Mouse (Mus musculus): ENCODE results near the gene Dgkd.

The Dgkd gene

DNA sequence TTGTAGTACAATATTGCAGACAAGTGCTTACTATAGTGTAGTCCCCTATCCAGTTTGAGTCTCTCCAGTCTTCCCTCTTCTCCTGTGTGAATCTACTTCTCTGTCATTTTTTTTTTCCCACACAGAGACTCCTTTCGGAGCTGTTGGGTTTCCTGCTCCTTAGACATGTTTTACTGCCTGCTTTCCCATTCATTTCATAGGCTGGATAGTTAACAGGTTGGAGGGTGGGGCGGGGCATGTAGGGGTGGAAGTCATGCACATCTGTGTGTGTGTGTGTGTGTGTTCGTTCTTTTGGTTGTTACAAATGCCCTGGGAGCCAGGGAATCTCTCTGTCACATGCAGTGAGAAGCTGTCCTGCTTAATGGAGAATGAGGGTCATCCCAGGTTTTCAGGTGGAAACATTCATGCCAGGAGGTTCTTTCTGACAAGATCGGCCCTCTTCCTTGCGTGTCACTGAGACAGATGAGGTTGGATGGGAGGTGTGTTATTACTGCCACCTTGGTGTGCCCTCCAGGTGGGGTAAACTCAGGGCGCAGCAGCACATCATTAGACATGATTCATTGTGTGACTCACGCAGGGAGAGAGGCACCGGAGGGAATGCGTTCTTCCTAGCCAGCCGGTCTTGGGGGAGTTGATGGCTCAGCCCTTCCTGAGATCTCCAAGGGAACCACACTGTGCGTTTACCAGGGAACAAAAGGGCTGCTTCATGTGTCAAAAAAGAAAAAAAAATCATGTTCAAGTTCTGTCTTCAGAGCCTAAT is 4.7 kb upstream of the Dgkd start:
- DNase-seq (ENCODE audit: low spot score in 2 of 2) = peak; percentile 46 to 65

DNA sequence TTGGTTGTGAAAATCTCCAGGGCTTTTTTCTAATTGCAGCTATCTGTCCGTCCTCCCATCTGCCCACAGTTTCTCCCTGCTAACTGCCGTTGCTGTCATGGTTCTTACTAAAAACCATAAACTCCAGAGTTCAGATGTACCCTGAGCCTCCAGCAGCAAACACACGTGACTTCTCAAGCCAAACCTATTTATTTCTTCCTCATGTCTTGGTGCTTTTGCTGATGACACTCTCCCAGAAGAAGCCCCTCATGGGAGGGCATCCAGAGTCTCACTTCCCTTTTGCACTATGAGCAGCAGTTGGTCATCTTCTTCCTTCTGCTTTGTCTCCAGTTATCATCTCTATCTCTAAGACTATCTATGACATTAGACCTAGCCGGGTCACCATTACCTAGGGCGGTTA is 3.8 kb upstream of the Dgkd start:
- no peak for DNase-seq (ENCODE audit: low spot score in 2 of 2)

GRCm38 (mm10) chr1:87851344-87851743 is 1.7 kb upstream of the Dgkd start:
- no peak for DNase-seq (ENCODE audit: low spot score in 2 of 2)

GRCm38 (mm10) chr1:87852081-87852790 is 851 bp upstream of the Dgkd start:
- DNase-seq (ENCODE audit: low spot score in 2 of 2) = no peak

GRCm38 (mm10) chr1:87853601-87854361 is 694 bp downstream of the Dgkd start:
- no peak for DNase-seq (ENCODE audit: low spot score in 2 of 2)

GRCm38 (mm10) chr1:87854411-87854810 is 1.3 kb downstream of the Dgkd start:
- no peak for DNase-seq (ENCODE audit: low spot score in 2 of 2)

DNA sequence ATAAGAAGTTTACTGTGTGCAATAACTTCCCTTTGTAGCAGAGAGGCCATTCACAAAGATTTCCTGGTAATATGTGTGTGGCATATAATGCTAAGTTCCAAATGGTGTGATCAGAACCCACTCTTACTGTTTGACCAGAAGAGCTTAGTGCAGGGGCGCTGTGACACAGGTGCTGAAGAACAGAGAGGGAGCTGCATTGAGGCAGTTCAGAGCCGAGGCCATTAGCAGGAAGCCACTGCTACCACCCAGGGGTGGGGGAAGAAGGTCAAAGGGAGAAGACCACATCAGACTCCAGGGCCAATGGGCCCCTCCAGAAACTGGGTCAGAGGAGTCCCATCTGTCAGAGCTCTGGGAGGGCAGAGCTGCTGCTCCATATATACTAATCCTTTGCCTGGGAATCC is 1.8 kb downstream of the Dgkd start:
- no peak for DNase-seq (ENCODE audit: low spot score in 2 of 2)

DNA sequence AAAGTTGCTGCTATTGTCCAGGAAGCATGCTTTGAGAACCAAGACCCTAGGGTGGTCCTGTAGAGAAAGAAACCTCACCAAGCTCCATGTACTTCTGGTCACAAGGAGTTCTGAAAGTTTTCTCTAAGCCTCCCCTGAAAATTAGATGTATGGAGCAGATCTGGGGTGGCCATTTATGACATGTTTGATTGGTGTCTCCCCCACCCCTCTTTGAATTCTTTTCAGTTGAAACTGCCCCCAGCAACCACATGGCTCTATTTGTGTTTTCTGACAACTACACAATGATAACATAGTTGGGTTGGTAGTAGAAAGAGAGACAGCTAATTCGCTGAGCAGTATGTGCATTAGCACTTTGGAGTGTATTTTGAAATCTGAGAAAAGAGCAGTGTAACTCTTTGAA is 2.4 kb downstream of the Dgkd start:
- no peak for DNase-seq (ENCODE audit: low spot score in 2 of 2)

GRCm38 (mm10) chr1:87856823-87857222 is 3.7 kb downstream of the Dgkd start:
- peak in 1 of 2 experiments; percentile 60 for DNase-seq (ENCODE audit: low spot score in 2 of 2)

DNA sequence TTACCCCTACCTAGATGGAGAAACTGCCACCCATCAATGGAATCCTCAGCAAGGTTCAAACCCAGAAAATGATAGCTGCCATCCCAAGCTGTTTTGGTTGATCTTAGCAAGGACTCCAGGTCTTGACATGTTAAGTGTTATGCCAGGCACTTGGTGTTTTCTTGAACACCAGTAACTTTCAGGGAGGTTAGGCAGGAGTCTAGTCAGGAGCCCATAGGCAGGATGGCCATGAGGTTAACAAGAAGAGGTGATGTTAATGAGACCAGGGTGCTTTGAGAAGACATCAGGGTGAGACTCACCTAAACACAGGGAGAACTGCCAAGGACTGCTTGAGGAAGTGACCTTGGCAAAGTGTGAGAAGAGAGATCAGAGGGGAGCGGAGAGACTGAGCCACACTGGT is 4.9 kb downstream of the Dgkd start:
- DNase-seq (ENCODE audit: low spot score in 2 of 2) = no peak

DNA sequence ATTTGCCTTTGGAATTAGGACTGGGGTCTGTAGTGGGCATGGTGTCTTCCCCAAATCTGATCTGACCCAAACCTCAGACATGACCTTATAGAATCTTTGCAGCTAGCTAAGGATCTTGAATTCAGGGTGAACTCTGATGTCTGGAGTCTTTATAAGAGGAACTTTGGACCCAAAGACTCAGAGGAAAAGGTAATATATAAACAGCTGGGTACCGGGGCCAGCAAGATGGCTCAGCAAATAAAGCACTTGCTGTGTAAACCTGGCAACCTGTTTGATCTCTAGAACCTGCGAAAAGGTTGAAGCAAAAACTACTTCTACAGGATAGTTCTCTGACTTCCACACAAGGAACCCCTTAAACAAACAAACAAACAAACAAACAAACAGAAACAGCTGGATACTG is 5.4 kb downstream of the Dgkd start:
- DNase-seq (ENCODE audit: low spot score in 2 of 2) = no peak

DNA sequence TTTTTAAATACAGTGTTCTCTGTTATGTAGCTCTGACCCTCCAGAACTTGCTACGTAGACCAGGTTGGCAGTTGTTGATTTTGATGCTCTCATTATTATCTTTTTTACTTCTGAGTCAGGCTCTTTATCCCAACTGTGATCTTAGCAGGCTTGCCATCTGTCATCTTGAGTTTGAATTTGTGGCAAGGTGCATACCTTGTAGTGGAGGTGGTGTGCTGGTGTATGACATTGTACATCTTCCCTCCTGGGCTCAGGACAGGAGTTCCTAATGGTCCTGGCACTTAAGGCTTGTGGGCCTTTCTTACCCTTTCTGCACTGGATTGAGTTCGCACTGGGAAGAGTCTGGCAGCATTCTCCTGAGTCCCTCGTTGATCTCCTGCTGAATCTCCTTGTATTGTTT is 10.5 kb downstream of the Dgkd start:
- no peak for DNase-seq (ENCODE audit: low spot score in 2 of 2)

- DNase-seq (ENCODE audit: low spot score in 2 of 2) = no peak
These were observed 11.8 kb downstream of the Dgkd start for GRCm38 (mm10) chr1:87864889-87865288.

GRCm38 (mm10) chr1:87866672-87867071 is 13.6 kb downstream of the Dgkd start:
- DNase-seq (ENCODE audit: low spot score in 2 of 2) = no peak

DNA sequence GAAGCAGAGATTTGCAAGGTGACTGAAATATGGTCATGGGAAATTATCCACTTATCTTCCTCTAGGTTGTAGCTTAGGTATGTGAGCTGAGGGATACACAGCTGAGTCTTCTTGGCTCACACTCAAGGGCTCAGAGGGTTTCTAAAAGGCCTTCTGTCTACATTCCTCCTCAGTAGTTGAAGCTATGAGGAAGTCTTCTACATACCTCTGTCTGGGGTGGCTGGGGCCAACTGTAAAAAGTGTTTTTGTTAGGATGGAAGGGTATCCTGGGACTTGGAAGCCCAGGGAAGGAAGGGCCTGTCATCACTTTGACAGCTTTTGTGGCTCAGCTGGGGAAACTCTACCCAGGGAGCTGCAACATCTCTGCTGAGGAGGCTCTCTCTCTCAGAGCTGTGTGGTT is 18.5 kb downstream of the Dgkd start:
- no peak for DNase-seq (ENCODE audit: low spot score in 2 of 2)

GRCm38 (mm10) chr1:87873081-87873480 is 20.0 kb downstream of the Dgkd start:
- DNase-seq (ENCODE audit: low spot score in 2 of 2) = no peak

- DNase-seq (ENCODE audit: low spot score in 2 of 2) = no peak
These were observed 23.0 kb downstream of the Dgkd start for GRCm38 (mm10) chr1:87876065-87876464.

DNA sequence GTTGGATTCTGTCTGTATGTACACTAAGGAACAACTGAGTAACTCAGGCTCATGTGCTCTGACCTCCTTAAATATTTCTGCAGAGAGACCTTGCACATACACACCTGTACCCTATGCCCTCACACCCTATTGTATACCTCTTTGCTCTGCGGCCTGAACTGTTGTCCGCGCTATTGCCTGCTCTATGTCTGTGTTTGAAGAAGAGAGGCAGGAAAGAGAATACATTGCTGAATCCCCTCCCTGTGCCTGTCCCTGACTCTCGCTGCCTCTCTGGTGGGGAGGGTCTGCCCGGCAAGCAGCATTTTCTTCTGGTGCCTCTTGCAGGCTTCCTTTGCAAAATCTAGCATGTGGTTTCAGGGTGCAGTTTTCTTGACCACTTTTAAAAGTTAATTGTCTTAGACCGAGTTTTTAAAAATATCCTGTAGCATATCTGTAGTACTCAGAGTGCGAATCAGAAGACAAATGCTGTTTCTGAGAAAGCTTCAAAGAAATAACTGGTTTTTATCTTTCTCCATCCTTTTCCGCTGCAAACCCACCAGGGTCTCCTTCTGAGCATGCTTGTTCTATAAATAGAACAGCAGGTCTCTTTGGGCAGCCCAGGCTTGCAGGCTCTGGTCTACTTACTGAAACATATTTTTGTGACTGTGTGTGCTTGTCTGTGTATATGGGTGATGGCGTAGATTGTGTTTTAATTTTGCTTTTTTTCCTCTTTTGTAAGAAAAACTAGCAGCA is 24.6 kb downstream of the Dgkd start:
- no peak for DNase-seq (ENCODE audit: low spot score in 2 of 2)

GRCm38 (mm10) chr1:87879034-87879433 is 25.9 kb downstream of the Dgkd start:
- DNase-seq (ENCODE audit: low spot score in 2 of 2) = no peak

DNA sequence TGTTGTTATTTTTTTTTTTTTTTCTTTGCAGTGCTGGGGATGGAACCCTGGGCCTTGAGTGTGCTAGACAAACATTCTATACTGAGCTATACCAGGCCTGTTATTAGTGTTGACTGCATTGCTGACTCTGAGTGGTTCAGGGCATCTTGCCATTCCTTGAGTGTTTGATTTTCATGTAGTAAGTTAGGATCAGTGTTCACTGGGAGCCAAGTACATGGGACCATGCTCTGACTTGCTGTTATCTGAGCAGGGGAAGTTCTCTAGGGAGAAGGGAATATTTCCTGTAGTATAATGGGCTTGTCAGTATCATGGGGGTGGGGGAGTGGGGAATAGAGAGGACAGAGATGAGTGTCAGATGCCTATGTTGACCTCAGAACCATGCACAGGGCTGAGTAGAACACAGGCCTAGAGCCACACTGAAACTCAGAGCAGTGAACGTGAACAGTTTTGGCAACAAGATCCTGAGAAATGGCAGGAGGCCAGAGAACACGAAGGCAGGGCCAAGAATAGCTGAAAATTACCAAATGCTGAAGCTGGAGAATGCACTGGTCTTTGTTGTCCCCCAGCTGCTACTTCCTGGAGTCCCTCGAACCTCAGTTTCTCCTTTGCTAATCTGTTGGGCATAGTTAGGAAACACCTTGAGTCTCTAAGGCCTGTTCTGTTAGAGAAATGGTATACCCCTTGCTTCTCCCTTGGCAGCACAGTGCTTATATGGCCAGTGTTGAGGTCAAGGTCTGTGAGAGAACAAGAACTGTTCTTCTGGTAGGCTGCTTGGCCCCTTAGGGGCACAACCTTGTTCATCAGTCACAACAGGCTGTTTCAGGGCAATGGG is 26.6 kb downstream of the Dgkd start:
- peak; percentile 51 to 72 for DNase-seq (ENCODE audit: low spot score in 2 of 2)

DNA sequence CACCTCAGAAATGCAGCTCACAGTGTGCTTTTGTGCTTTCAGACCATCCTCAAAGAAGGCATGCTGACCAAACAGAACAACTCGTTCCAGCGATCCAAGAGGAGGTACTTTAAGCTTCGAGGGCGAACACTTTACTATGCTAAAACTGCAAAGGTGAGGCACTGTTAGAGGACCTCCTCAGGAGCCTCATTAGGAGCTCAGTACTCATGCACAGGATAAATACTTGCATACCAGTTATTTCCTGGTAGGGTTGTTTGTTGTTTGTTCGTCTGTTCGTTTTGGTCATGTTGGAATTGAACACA is 27.2 kb downstream of the Dgkd start:
- DNase-seq (ENCODE audit: low spot score in 2 of 2) = no peak

Data from right cerebral cortex, postnatal 36 days (tissue).